Comparison of ENCODE assay signal across 1 mouse cellular context in genomic region chr11:5706874-5707529, GRCm38 (mm10).
TF ChIP-seq lines count a peak whose summit lies in the region.

No protein-coding gene starts in this region.

TF ChIP-seq in MEL, 35 proteins besides CTCF, POLR2A, EP300 and RAD21 (continued from another document):
- no peak for TF ChIP-seq USF2 (IDR thresholded peaks at IDR 0.05; ENCODE audit: borderline replicate concordance in 1 of 2, insufficient read depth in 1 of 2, low read depth in 1 of 2, low read length in 2 of 2)
- no peak for TF ChIP-seq GATA1 (IDR thresholded peaks at IDR 0.05; ENCODE audit: low read depth, low read length)
- 0 out of 2 replicates have a peak, but pooled peaks have one; percentile 31 for TF ChIP-seq MYC (IDR thresholded peaks at IDR 0.05; ENCODE audit: low read depth, low read length)
- TF ChIP-seq MAZ (IDR thresholded peaks at IDR 0.05; ENCODE audit: low read depth, low read length): no peak
- no peak for TF ChIP-seq MAX (IDR thresholded peaks at IDR 0.05; ENCODE audit: low read length)
- no peak for TF ChIP-seq RCOR1 (IDR thresholded peaks at IDR 0.05; ENCODE audit: low read depth, low read length)
- TF ChIP-seq ZNF384 (IDR thresholded peaks at IDR 0.05; ENCODE audit: low read depth, low read length): no peak
- TF ChIP-seq NRF1 (IDR thresholded peaks at IDR 0.05; ENCODE audit: insufficient read depth, low read depth, low read length, poor library complexity, severe bottlenecking): no peak
